ENCODE assay signal across 10 mouse cellular contexts in genomic region chr19:32319531-32320365, GRCm38 (mm10).
DNase-seq lines count a peak whose midpoint lies in the region; ATAC-seq lines count a peak whose summit lies in the region.
"Had no signal": no experiment of that assay in that cellular context is flagged by ENCODE, and none has a peak within 500 bp of the region (broad histone marks: within the 10 kb centered on the region; RNA-seq: fewer than 3 reads in every experiment).

No protein-coding gene starts in this region.

- no peak for DNase-seq in kidney, postnatal 4 days
- peak; percentile 55 for DNase-seq in adrenal gland, postnatal 10 days
- DNase-seq in retina, embryonic 14.5 days (ENCODE audit: low spot score): peak; percentile 49
- no peak for DNase-seq in cerebellum, adult 11-12 months
- no peak for DNase-seq in left cerebral cortex, adult 8-10 months (ENCODE audit: low spot score in 2 of 2)

- H3K27ac ChIP-seq in kidney, embryonic 15.5 days: peak overlapping the region; percentile 37; the same call in 1 of the 2 replicates
- H3K27ac ChIP-seq in limb, embryonic 12.5 days: no peak overlapping the region
- H3K27ac ChIP-seq in hindbrain, embryonic 12.5 days: no peak overlapping the region
- H3K27ac ChIP-seq: lung, embryonic 15.5 days had no signal

- peak; percentile 19; the same call in 1 of the 2 replicates for ATAC-seq in kidney, embryonic 15.5 days (replicated peaks; ENCODE audit: low FRiP score)
- peak; percentile 72; the same call in 1 of the 2 replicates for ATAC-seq in limb, embryonic 12.5 days (ENCODE audit: insufficient number of reproducible peaks, insufficient read depth, low FRiP score, low TSS enrichment, low read depth)
- ATAC-seq in hindbrain, embryonic 12.5 days (ENCODE audit: low FRiP score): no peak

- H3K4me3 ChIP-seq in kidney, embryonic 15.5 days (replicated peaks): no peak overlapping the region
- no peak overlapping the region for H3K4me3 ChIP-seq in limb, embryonic 12.5 days (replicated peaks)
- no peak overlapping the region for H3K4me3 ChIP-seq in hindbrain, embryonic 12.5 days
- H3K4me3 ChIP-seq: heart, embryonic 12.5 days; lung, embryonic 15.5 days had no signal

- no peaks in the 10 kb centered on the region for H3K27me3 ChIP-seq in kidney, embryonic 15.5 days
- peaks cover 6% of the 10 kb centered on the region for H3K27me3 ChIP-seq in limb, embryonic 12.5 days
- H3K27me3 ChIP-seq in hindbrain, embryonic 12.5 days: no peaks in the 10 kb centered on the region
- H3K27me3 ChIP-seq: heart, embryonic 12.5 days had no signal

- H3K4me2 ChIP-seq in kidney, embryonic 15.5 days: no peak overlapping the region
- H3K4me2 ChIP-seq in limb, embryonic 12.5 days: peak overlapping the region; percentile 13
- no peak overlapping the region for H3K4me2 ChIP-seq in hindbrain, embryonic 12.5 days (replicated peaks)
- H3K4me2 ChIP-seq: heart, embryonic 12.5 days; lung, embryonic 15.5 days had no signal

- H3K4me1 ChIP-seq in kidney, embryonic 15.5 days: peaks cover 55% of the 10 kb centered on the region
- H3K4me1 ChIP-seq in limb, embryonic 12.5 days (replicated peaks): peaks cover 47% of the 10 kb centered on the region
- H3K4me1 ChIP-seq in hindbrain, embryonic 12.5 days: peaks cover 11% of the 10 kb centered on the region

- no peak overlapping the region for H3K9ac ChIP-seq in kidney, embryonic 15.5 days
- H3K9ac ChIP-seq in limb, embryonic 12.5 days (replicated peaks): no peak overlapping the region
- no peak overlapping the region for H3K9ac ChIP-seq in hindbrain, embryonic 12.5 days
- H3K9ac ChIP-seq: heart, embryonic 12.5 days; lung, embryonic 15.5 days had no signal

- H3K9me3 ChIP-seq in kidney, embryonic 15.5 days (replicated peaks): no peaks in the 10 kb centered on the region
- no peaks in the 10 kb centered on the region for H3K9me3 ChIP-seq in limb, embryonic 12.5 days
- no peaks in the 10 kb centered on the region for H3K9me3 ChIP-seq in hindbrain, embryonic 12.5 days (replicated peaks)
- H3K9me3 ChIP-seq: heart, embryonic 12.5 days; lung, embryonic 15.5 days had no signal

- WGBS in kidney, embryonic 15.5 days: 35% methylated on average over 12 of the region's 12 CpGs
- 18% methylated on average over 12 of the region's 12 CpGs for WGBS in limb, embryonic 12.5 days
- 67% methylated on average over 12 of the region's 12 CpGs for WGBS in hindbrain, embryonic 12.5 days

- H3K36me3 ChIP-seq in kidney, embryonic 15.5 days: no peaks in the 10 kb centered on the region
- no peaks in the 10 kb centered on the region for H3K36me3 ChIP-seq in limb, embryonic 12.5 days
- no peaks in the 10 kb centered on the region for H3K36me3 ChIP-seq in hindbrain, embryonic 12.5 days
- H3K36me3 ChIP-seq: heart, embryonic 12.5 days; lung, embryonic 15.5 days had no signal

Comparison
In these comparisons a context has a peak if more than half of its experiments do, and no peak if none do; other contexts are left out.
1. DNase-seq: peak in adrenal gland, postnatal 10 days (single experiment) and retina, embryonic 14.5 days (single experiment); none in kidney, postnatal 4 days (0 of 2), cerebellum, adult 11-12 months (single experiment) and left cerebral cortex, adult 8-10 months (0 of 2).